Mouse (Mus musculus) lung, postnatal 0 days (tissue): ENCODE results near the gene Gnao1.

Source experiments
- CTCF ChIP-seq: IDR thresholded peaks from 2 replicates; pipeline ENCODE4 v1.5.1; 2016; ENCODE audit warnings: antibody characterized with exemption, mild to moderate bottlenecking
- EP300 ChIP-seq: IDR thresholded peaks from 2 replicates; pipeline ENCODE4 v1.6.1; 2016; ENCODE audit warnings: antibody characterized with exemption, mild to moderate bottlenecking, control low read depth

GRCm38 (mm10) chr8:93812566-93813404 is 3.0 kb downstream of the Gnao1 start:
- TF ChIP-seq CTCF, result no peak
- TF ChIP-seq EP300, result no peak
